Comparison of ENCODE assay signal across 8 mouse cellular contexts in the genomic region with DNA sequence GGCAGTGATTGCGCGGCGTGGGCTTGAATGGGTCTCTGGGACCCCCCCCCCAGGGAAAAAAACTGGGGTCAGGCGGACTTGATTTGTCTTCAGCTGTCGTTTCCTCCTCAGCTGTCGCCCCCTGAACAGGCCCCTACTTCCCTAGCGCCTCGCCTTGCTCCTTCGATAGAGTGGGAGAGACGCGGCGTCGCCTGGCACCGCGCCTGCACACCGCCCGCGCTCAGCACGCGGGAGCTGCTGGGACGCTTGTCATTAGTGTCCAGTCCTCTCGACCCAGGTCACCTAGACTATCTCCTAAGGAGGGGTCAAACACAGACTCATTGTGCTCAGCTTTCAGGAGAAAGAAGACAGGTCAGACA. TPM values are rescaled to one million over a fixed set of nuclear protein-coding genes. Genes with fewer than 3 reads are reported as not detected.
A peak's percentile ranks its signal among the peaks of the same experiment; 100 is the strongest.
DNase-seq lines count a peak whose midpoint lies in the region; ATAC-seq and TF ChIP-seq lines count a peak whose summit lies in the region.

No protein-coding gene starts in this region.

- H3K9me3 ChIP-seq in heart, embryonic 16.5 days (replicated peaks; ENCODE audit: control insufficient read depth, low read length): no peaks in the 10 kb centered on the region
- H3K9me3 ChIP-seq in lung, postnatal 0 days (ENCODE audit: low read length): no peaks in the 10 kb centered on the region

- 0 out of 2 replicates have a peak, but pooled peaks have one; percentile 14 for ATAC-seq in heart, embryonic 16.5 days (replicated peaks; ENCODE audit: extremely low read depth, insufficient read depth, low FRiP score)
- peak; percentile 16 for ATAC-seq in lung, postnatal 0 days
- ATAC-seq in inflammation-experienced regulatory T-cells, adult 6 months: no peak

- H3K4me1 ChIP-seq in heart, embryonic 16.5 days (ENCODE audit: control insufficient read depth, insufficient read depth, low read length): peaks cover 60% of the 10 kb centered on the region
- peaks cover 43% of the 10 kb centered on the region for H3K4me1 ChIP-seq in lung, postnatal 0 days (ENCODE audit: insufficient read depth, low read depth, low read length)

- H3K4me3 ChIP-seq in heart, embryonic 16.5 days (ENCODE audit: low read length): peak overlapping the region; percentile 77
- H3K4me3 ChIP-seq in lung, postnatal 0 days (ENCODE audit: low read depth, low read length): peak overlapping the region; percentile 79

- H3K4me2 ChIP-seq in heart, embryonic 16.5 days (ENCODE audit: low read depth, low read length): peak overlapping the region; percentile 88
- H3K4me2 ChIP-seq in lung, postnatal 0 days (replicated peaks; ENCODE audit: low read depth, low read length): peak overlapping the region; percentile 92

- H3K27ac ChIP-seq in heart, embryonic 16.5 days (ENCODE audit: low read length): peak overlapping the region; percentile 91
- H3K27ac ChIP-seq in lung, postnatal 0 days (ENCODE audit: low read length): peak overlapping the region; percentile 93

- TF ChIP-seq EP300 in lung, postnatal 0 days (IDR thresholded peaks at IDR 0.05): no peak

- no peaks in the 10 kb centered on the region for H3K27me3 ChIP-seq in heart, embryonic 16.5 days (ENCODE audit: control insufficient read depth, insufficient read depth, low read length)
- H3K27me3 ChIP-seq in lung, postnatal 0 days (replicated peaks; ENCODE audit: insufficient read depth, low read length): no peaks in the 10 kb centered on the region

- DNase-seq in 3134 (ENCODE audit: extremely low read depth, insufficient read length, low spot score) (peak; percentile 63), MN1 (ENCODE audit: low spot score) (peak; percentile 60)
- DNase-seq in embryo, embryonic 11.5 days (ENCODE audit: low read depth, low spot score): peak; percentile 44
- DNase-seq in kidney, postnatal 14 days: peak; percentile 62
- DNase-seq in lung, postnatal 0 days (ENCODE audit: low spot score): peak; percentile 72
- peak; percentile 63 to 69 for DNase-seq in right cerebral cortex, adult 2 months (ENCODE audit: low spot score in 2 of 2)

- H3K36me3 ChIP-seq in heart, embryonic 16.5 days (ENCODE audit: control insufficient read depth, insufficient read depth): no peaks in the 10 kb centered on the region
- no peaks in the 10 kb centered on the region for H3K36me3 ChIP-seq in lung, postnatal 0 days (ENCODE audit: insufficient read depth, low read length)

- WGBS in heart, embryonic 16.5 days: under 1% methylated on average over 22 of the region's 22 CpGs
- WGBS in lung, postnatal 0 days: under 1% methylated on average over 22 of the region's 22 CpGs

- peak overlapping the region; percentile 92 for H3K9ac ChIP-seq in heart, embryonic 16.5 days (ENCODE audit: low read length)
- H3K9ac ChIP-seq in lung, postnatal 0 days (replicated peaks; ENCODE audit: low read depth): peak overlapping the region; percentile 81

- no peak for TF ChIP-seq CTCF in lung, postnatal 0 days (IDR thresholded peaks at IDR 0.05)

RNA-seq across cellular contexts. Expression of a gene that starts 0.9 kb away (rescaled TPM):
- polyA plus RNA-seq in heart, embryonic 16.5 days (2015; fragmentation: Nextera tagmentation; extraction: Ambion mirVana): 76.6 and 78.7 TPM in 2 replicates
- polyA plus RNA-seq in lung, postnatal 0 days (2015; fragmentation: Nextera tagmentation; extraction: Ambion mirVana): 106 and 118 TPM in 2 replicates
- 10 to 100 TPM; 29.9 to 99.4 (median 39.3) TPM for polyA plus RNA-seq in inflammation-experienced regulatory T-cells, adult 6 months (2017; shearing (Covaris generic))

RNA-seq across cellular contexts. Expression of a gene that starts 6.1 kb away (rescaled TPM):
- polyA plus RNA-seq in heart, embryonic 16.5 days (2015; fragmentation: Nextera tagmentation; extraction: Ambion mirVana): 42.2 and 49.2 TPM in 2 replicates
- polyA plus RNA-seq in lung, postnatal 0 days (2015; fragmentation: Nextera tagmentation; extraction: Ambion mirVana): 41.1 and 46.6 TPM in 2 replicates
- 1 to 10 TPM in 2 of 3 experiments, under 1 TPM in 1; 0.84 to 1.3 (median 1.1) TPM for polyA plus RNA-seq in inflammation-experienced regulatory T-cells, adult 6 months (2017; shearing (Covaris generic))

Comparison
In these comparisons a context has a peak if more than half of its experiments do, and no peak if none do; other contexts are left out.
1. RNA of a gene that starts 6.1 kb away (polyA plus RNA-seq): 42.2 to 49.2 TPM in heart, embryonic 16.5 days and 41.1 to 46.6 TPM in lung, postnatal 0 days; 0.84 to 1.3 TPM in inflammation-experienced regulatory T-cells, adult 6 months; every median in the first group is over 10 times any median in the second.
2. Peak in every context shown above with its lines, with median percentiles within 50 percentile points of each other: DNase-seq.